Comparison of ENCODE assay signal across 19 mouse cellular contexts in the genomic region with DNA sequence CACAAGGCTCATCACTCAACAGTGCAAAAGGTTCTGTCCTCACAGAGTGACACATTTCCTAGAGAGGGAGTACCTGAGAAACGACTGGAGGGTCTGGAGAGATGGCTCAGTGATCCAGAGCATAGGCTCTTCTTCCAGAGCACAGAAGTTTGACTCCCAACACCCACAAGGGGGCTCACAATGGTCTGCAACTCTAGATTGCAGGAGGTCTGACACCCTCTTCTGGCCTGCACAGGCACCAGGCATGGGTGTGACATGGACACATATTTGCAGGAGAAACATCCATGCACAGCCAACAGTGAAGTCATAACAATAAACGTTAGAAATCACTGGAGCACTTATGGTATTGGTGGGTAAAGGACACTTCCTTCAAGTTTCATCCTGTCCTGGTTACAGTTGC.
DNase-seq lines count a peak whose midpoint lies in the region; ATAC-seq and TF ChIP-seq lines count a peak whose summit lies in the region.
"Had no signal": no experiment of that assay in that cellular context is flagged by ENCODE, and none has a peak within 500 bp of the region (broad histone marks: within the 10 kb centered on the region; RNA-seq: fewer than 3 reads in every experiment).

No protein-coding gene starts in this region.

- in situ Hi-C loops in CH12.LX (cut with MboI; ENCODE audit: low pct_ligation_motif_present, low pct_unique_long_range_greater_than_20kb, low sequenced_read_pairs), result no loop called here

- H3K4me3 ChIP-seq in kidney, postnatal 0 days (replicated peaks; ENCODE audit: low read depth, low read length), result no peak overlapping the region
- H3K4me3 ChIP-seq in lung, postnatal 0 days (ENCODE audit: low read depth, low read length), result no peak overlapping the region
- no peak overlapping the region for H3K4me3 ChIP-seq in CH12.LX (replicated peaks in 1 of 3; ENCODE audit: low read depth in 2 of 3, low read length in 2 of 3, poor library complexity in 1 of 3)
- no peak overlapping the region for H3K4me3 ChIP-seq in MEL (ENCODE audit: control insufficient read depth in 1 of 2, insufficient read depth in 1 of 2, low read depth in 2 of 2, low read length in 2 of 2)
- H3K4me3 ChIP-seq: forebrain, embryonic 13.5 days; heart, embryonic 12.5 days; midbrain, embryonic 13.5 days had no signal

- no peaks in the 10 kb centered on the region for H3K27me3 ChIP-seq in kidney, postnatal 0 days (ENCODE audit: insufficient read depth, low read length)
- no peaks in the 10 kb centered on the region for H3K27me3 ChIP-seq in lung, postnatal 0 days (replicated peaks; ENCODE audit: insufficient read depth, low read length)
- H3K27me3 ChIP-seq in CH12.LX (replicated peaks) (peaks cover 90% of the 10 kb centered on the region), MEL (ENCODE audit: control insufficient read depth in 1 of 2, insufficient read depth in 2 of 2, low read length in 2 of 2) (peaks cover 0 to 5% of the 10 kb centered on the region in 2 experiments; a peak in 2 of 4 replicates)
- H3K27me3 ChIP-seq: forebrain, embryonic 13.5 days; heart, embryonic 12.5 days; midbrain, embryonic 13.5 days; Patski had no signal

- no peaks in the 10 kb centered on the region for H3K9me3 ChIP-seq in kidney, postnatal 0 days (replicated peaks; ENCODE audit: low read length)
- no peaks in the 10 kb centered on the region for H3K9me3 ChIP-seq in lung, postnatal 0 days (ENCODE audit: low read length)
- H3K9me3 ChIP-seq in CH12.LX (replicated peaks; ENCODE audit: low read length) (no peaks in the 10 kb centered on the region), MEL (replicated peaks; ENCODE audit: insufficient read depth, low read length) (no peaks in the 10 kb centered on the region)
- H3K9me3 ChIP-seq: forebrain, embryonic 13.5 days; heart, embryonic 12.5 days; midbrain, embryonic 13.5 days had no signal

- ATAC-seq in kidney, postnatal 0 days (replicated peaks; ENCODE audit: low FRiP score, low read depth), result no peak
- ATAC-seq in lung, postnatal 0 days, result no peak
- ATAC-seq: forebrain, embryonic 13.5 days; midbrain, embryonic 13.5 days; Patski had no signal

- TF ChIP-seq CTCF in kidney, postnatal 0 days (IDR thresholded peaks at IDR 0.05; ENCODE audit: low read depth), result peak; percentile 46
- peak; percentile 63 for TF ChIP-seq CTCF in lung, postnatal 0 days (IDR thresholded peaks at IDR 0.05)
- TF ChIP-seq CTCF in CH12.LX (conservative IDR thresholded peaks at IDR 0.05 in 1 of 2, IDR thresholded peaks at IDR 0.05 in 1 of 2; ENCODE audit: low read depth in 2 of 2, low read length in 2 of 2) (peak in 1 of 2 experiments; percentile 73; a peak in 2 of 4 replicates), MEL (IDR thresholded peaks at IDR 0.05 in 2 of 3, conservative IDR thresholded peaks at IDR 0.05 in 1 of 3; ENCODE audit: control insufficient read depth in 1 of 3, insufficient read depth in 1 of 3, low read depth in 2 of 3, low read length in 3 of 3, poor library complexity in 1 of 3, severe bottlenecking in 1 of 3) (peak in 2 of 3 experiments; percentile 14 to 42; a peak in 2 of 6 replicates)

- DNase-seq in kidney, postnatal 0 days (ENCODE audit: low spot score), result no peak
- DNase-seq in kidney, postnatal 4 days, result no peak
- no peak for DNase-seq in lung, postnatal 0 days (ENCODE audit: low spot score)
- DNase-seq in lung, postnatal 14 days, result no peak
- DNase-seq in CH12.LX (ENCODE audit: extremely low read depth) (no peak), MEL (ENCODE audit: low read depth, low spot score) (no peak)
- no peak for DNase-seq in left cerebral cortex, postnatal 14 days (ENCODE audit: low spot score in 2 of 2)
- DNase-seq: adrenal gland, postnatal 36 days; cerebellum, adult 9-10 months; heart, adult 18-20 months; heart, postnatal 14 days; kidney, adult 9 months; kidney, postnatal 25 days; layer of hippocampus, adult 9-11 months had no signal

- WGBS in kidney, postnatal 0 days, result 45% methylated on average over 2 of the region's 2 CpGs
- WGBS in lung, postnatal 0 days, result 52% methylated on average over 2 of the region's 2 CpGs

- H3K36me3 ChIP-seq in kidney, postnatal 0 days (ENCODE audit: insufficient read depth, low read length), result no peaks in the 10 kb centered on the region
- H3K36me3 ChIP-seq in lung, postnatal 0 days (ENCODE audit: insufficient read depth, low read length), result no peaks in the 10 kb centered on the region
- H3K36me3 ChIP-seq in CH12.LX (replicated peaks in 1 of 2; ENCODE audit: control insufficient read depth in 1 of 2, insufficient read depth in 1 of 2, low read length in 1 of 2) (no peaks in the 10 kb centered on the region), MEL (ENCODE audit: control insufficient read depth in 1 of 2, insufficient read depth in 2 of 2, low read length in 2 of 2) (no peaks in the 10 kb centered on the region)
- H3K36me3 ChIP-seq: heart, embryonic 12.5 days; midbrain, embryonic 13.5 days had no signal

- intact Hi-C loops in left cerebral cortex, postnatal 14 days (cut with DNase I), result no loop called here

- H3K27ac ChIP-seq in kidney, postnatal 0 days, result no peak overlapping the region
- no peak overlapping the region for H3K27ac ChIP-seq in lung, postnatal 0 days (ENCODE audit: low read length)
- H3K27ac ChIP-seq in CH12.LX (ENCODE audit: insufficient read depth, low read depth) (no peak overlapping the region), MEL (ENCODE audit: control insufficient read depth, low read depth, low read length) (no peak overlapping the region)
- H3K27ac ChIP-seq: forebrain, embryonic 13.5 days; hindbrain, embryonic 14.5 days; midbrain, embryonic 13.5 days had no signal

- no peak overlapping the region for H3K4me2 ChIP-seq in kidney, postnatal 0 days (ENCODE audit: low read length)
- H3K4me2 ChIP-seq in lung, postnatal 0 days (replicated peaks; ENCODE audit: low read depth, low read length), result no peak overlapping the region
- H3K4me2 ChIP-seq in CH12.LX (ENCODE audit: insufficient read depth, low read depth, poor library complexity, severe bottlenecking), result no peak overlapping the region
- H3K4me2 ChIP-seq: forebrain, embryonic 13.5 days; heart, embryonic 12.5 days; hindbrain, embryonic 14.5 days; midbrain, embryonic 13.5 days had no signal

- no peak; the same call in none of the 2 replicates for TF ChIP-seq RAD21 in CH12.LX (IDR thresholded peaks at IDR 0.05; ENCODE audit: low read depth, low read length)
- no peak; the same call in 1 of the 2 replicates for TF ChIP-seq RAD21 in MEL (IDR thresholded peaks at IDR 0.05; ENCODE audit: low read depth, low read length)

- dilution Hi-C loops in CH12.LX (cut with MboI; ENCODE audit: extremely low pct_ligation_motif_present, extremely low pct_unique_long_range_greater_than_20kb, low sequenced_read_pairs), result no loop called here

- TF ChIP-seq EP300 in lung, postnatal 0 days (IDR thresholded peaks at IDR 0.05), result no peak
- TF ChIP-seq EP300 in CH12.LX (IDR thresholded peaks at IDR 0.05; ENCODE audit: low read length), result no peak
- no peak for TF ChIP-seq EP300 in MEL (IDR thresholded peaks at IDR 0.05; ENCODE audit: low read depth in 1 of 2, low read length in 2 of 2)

- H3K9ac ChIP-seq in kidney, postnatal 0 days (ENCODE audit: low read depth, low read length), result no peak overlapping the region
- H3K9ac ChIP-seq in lung, postnatal 0 days (replicated peaks; ENCODE audit: low read depth), result no peak overlapping the region
- H3K9ac ChIP-seq in CH12.LX (ENCODE audit: insufficient read depth, low read depth) (no peak overlapping the region), MEL (ENCODE audit: control insufficient read depth, low read depth, low read length, poor library complexity, severe bottlenecking) (no peak overlapping the region)
- H3K9ac ChIP-seq: forebrain, embryonic 13.5 days; heart, embryonic 12.5 days; hindbrain, embryonic 14.5 days; midbrain, embryonic 13.5 days had no signal

- no peaks in the 10 kb centered on the region for H3K4me1 ChIP-seq in kidney, postnatal 0 days (replicated peaks; ENCODE audit: insufficient read depth, low read length)
- peaks cover 14% of the 10 kb centered on the region; the same call in 1 of the 2 replicates for H3K4me1 ChIP-seq in lung, postnatal 0 days (ENCODE audit: insufficient read depth, low read depth, low read length)
- H3K4me1 ChIP-seq in CH12.LX (ENCODE audit: control insufficient read depth in 1 of 2, insufficient read depth in 2 of 2) (0 out of 4 replicates have a peak, but pooled peaks cover 0 to 7% of the 10 kb centered on the region in 2 experiments), MEL (ENCODE audit: control insufficient read depth in 1 of 2, insufficient read depth in 2 of 2, low read length in 2 of 2) (no peaks in the 10 kb centered on the region)

- no peaks in the 10 kb centered on the region for H3K79me2 ChIP-seq in CH12.LX (replicated peaks; ENCODE audit: control insufficient read depth, extremely low read depth, insufficient read depth, poor library complexity, severe bottlenecking)
- H3K79me2 ChIP-seq in MEL (ENCODE audit: control insufficient read depth, insufficient read depth, low read length, poor library complexity), result no peaks in the 10 kb centered on the region

- TF ChIP-seq POLR2A in CH12.LX (IDR thresholded peaks at IDR 0.05; ENCODE audit: low read depth, low read length), result no peak
- no peak for TF ChIP-seq POLR2A in MEL (IDR thresholded peaks at IDR 0.05; ENCODE audit: control insufficient read depth in 1 of 2, insufficient read depth in 1 of 2, low read depth in 1 of 2, low read length in 2 of 2, poor library complexity in 1 of 2)

TF ChIP-seq in CH12.LX, 34 proteins besides CTCF, POLR2A, EP300 and RAD21:
- TF ChIP-seq SMC3 (IDR thresholded peaks at IDR 0.05; ENCODE audit: low read depth, low read length), result peak; percentile 54
- no peak for TF ChIP-seq BHLHE40 (IDR thresholded peaks at IDR 0.05; ENCODE audit: low read depth, low read length)
- TF ChIP-seq HCFC1 (IDR thresholded peaks at IDR 0.05; ENCODE audit: low read depth, low read length), result no peak
- TF ChIP-seq ZNF384 (IDR thresholded peaks at IDR 0.05; ENCODE audit: low read depth, low read length), result no peak
TF ChIP-seq in CH12.LX: peak in this region for 1.

TF ChIP-seq in MEL, 35 proteins besides CTCF, POLR2A, EP300 and RAD21:
- TF ChIP-seq TAL1 (IDR thresholded peaks at IDR 0.05; ENCODE audit: low read length) (no peak), SMC3 (IDR thresholded peaks at IDR 0.05; ENCODE audit: low read depth, low read length) (peak; percentile 35; the same call in 1 of the 2 replicates)
TF ChIP-seq in MEL: peak in this region for 1.
